ENCODE assay signal across 9 mouse cellular contexts in the genomic region with DNA sequence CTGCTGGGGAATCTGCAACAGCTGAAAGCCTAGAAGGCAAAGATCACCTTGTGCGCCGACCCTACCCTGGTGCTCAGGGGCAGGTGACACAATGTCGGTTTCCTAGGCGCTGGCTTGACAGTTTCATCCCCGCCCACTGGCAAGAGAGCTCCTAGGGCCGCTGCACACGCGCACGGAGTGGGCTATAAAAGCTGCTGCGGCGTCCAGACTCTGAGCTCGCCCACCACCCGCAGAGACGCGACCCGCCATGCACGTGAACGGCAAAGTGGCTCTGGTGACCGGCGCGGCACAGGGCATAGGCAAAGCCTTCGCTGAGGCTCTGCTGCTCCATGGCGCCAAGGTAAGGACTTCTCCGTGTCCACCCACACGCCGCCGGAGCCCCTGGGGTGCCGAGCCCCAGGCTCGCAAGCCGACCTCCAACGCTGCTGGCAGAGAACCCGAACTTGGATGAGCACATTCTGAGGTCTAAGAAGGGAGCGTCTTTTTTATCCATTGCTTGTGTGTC. TPM values are rescaled to one million over a fixed set of nuclear protein-coding genes. Genes with fewer than 3 reads are reported as not detected.
DNase-seq lines count a peak whose midpoint lies in the region; ATAC-seq and TF ChIP-seq lines count a peak whose summit lies in the region.
"Had no signal": no experiment of that assay in that cellular context is flagged by ENCODE, and none has a peak within 500 bp of the region (broad histone marks: within the 10 kb centered on the region; RNA-seq: fewer than 3 reads in every experiment).

Gene Hpgd (plus strand): TSS at position 213 of the 505 bp plus-strand sequence.

- peak; percentile 20 for DNase-seq in layer of hippocampus, adult 9-11 months
- DNase-seq in layer of hippocampus, adult 18-20 months (ENCODE audit: low spot score in 2 of 2), result no peak
- peak; percentile 75 to 79 for DNase-seq in lung, adult 18-20 months
- peak; percentile 66 to 67 for DNase-seq in urinary bladder, postnatal 4 days (ENCODE audit: low spot score in 2 of 2)

- H3K27me3 ChIP-seq in heart, embryonic 13.5 days (replicated peaks), result peaks cover 12% of the 10 kb centered on the region; the same call in 1 of the 2 replicates
- H3K27me3 ChIP-seq in kidney, embryonic 16.5 days (ENCODE audit: insufficient read depth, low read length), result no peaks in the 10 kb centered on the region; the same call in none of the 2 replicates
- peaks cover 4% of the 10 kb centered on the region; the same call in 1 of the 2 replicates for H3K27me3 ChIP-seq in neural tube, embryonic 14.5 days (ENCODE audit: control insufficient read depth, insufficient read depth, low read length)

- no peaks in the 10 kb centered on the region for H3K36me3 ChIP-seq in heart, embryonic 13.5 days
- H3K36me3 ChIP-seq in kidney, embryonic 16.5 days (ENCODE audit: insufficient read depth, low read length), result no peaks in the 10 kb centered on the region
- no peaks in the 10 kb centered on the region for H3K36me3 ChIP-seq in neural tube, embryonic 14.5 days (ENCODE audit: control insufficient read depth, insufficient read depth, low read length)

- H3K9ac ChIP-seq in heart, embryonic 13.5 days, result peak within 1 kb of the TSS; percentile 79
- H3K9ac ChIP-seq in kidney, embryonic 16.5 days (replicated peaks; ENCODE audit: low read length), result peak within 1 kb of the TSS; percentile 71
- peak within 1 kb of the TSS; percentile 21 for H3K9ac ChIP-seq in neural tube, embryonic 14.5 days (replicated peaks; ENCODE audit: low read depth, low read length)

- WGBS in heart, embryonic 13.5 days, result under 1% methylated on average over 33 of the region's 33 CpGs
- under 1% methylated on average over 33 of the region's 33 CpGs for WGBS in kidney, embryonic 16.5 days
- under 1% methylated on average over 33 of the region's 33 CpGs for WGBS in neural tube, embryonic 14.5 days

- peak within 1 kb of the TSS; percentile 86 for H3K4me2 ChIP-seq in heart, embryonic 13.5 days
- peak within 1 kb of the TSS; percentile 78 for H3K4me2 ChIP-seq in kidney, embryonic 16.5 days (replicated peaks; ENCODE audit: low read depth, low read length)
- peak within 1 kb of the TSS; percentile 89 for H3K4me2 ChIP-seq in neural tube, embryonic 14.5 days (ENCODE audit: low read depth, low read length)

- no peaks in the 10 kb centered on the region; the same call in 1 of the 2 replicates for H3K4me1 ChIP-seq in embryonic fibroblast, embryonic 13.5 days (ENCODE audit: control insufficient read depth, insufficient read depth, low read length)
- peaks cover 9% of the 10 kb centered on the region; the same call in 1 of the 2 replicates for H3K4me1 ChIP-seq in heart, embryonic 13.5 days
- peaks cover 15% of the 10 kb centered on the region; the same call in 1 of the 2 replicates for H3K4me1 ChIP-seq in kidney, embryonic 16.5 days (ENCODE audit: insufficient read depth, low read length)
- H3K4me1 ChIP-seq in neural tube, embryonic 14.5 days (ENCODE audit: control insufficient read depth, insufficient read depth, low read length), result 0 out of 2 replicates have a peak, but pooled peaks cover 7% of the 10 kb centered on the region

- TF ChIP-seq CTCF in embryonic fibroblast, embryonic 13.5 days (IDR thresholded peaks at IDR 0.05; ENCODE audit: borderline replicate concordance, insufficient read depth, low read length), result no peak

- H3K4me3 ChIP-seq in embryonic fibroblast, embryonic 13.5 days (ENCODE audit: insufficient read depth, low read length), result peak within 1 kb of the TSS; percentile 39
- peak within 1 kb of the TSS; percentile 63 for H3K4me3 ChIP-seq in heart, embryonic 13.5 days
- H3K4me3 ChIP-seq in kidney, embryonic 16.5 days (ENCODE audit: low read length), result peak within 1 kb of the TSS; percentile 65
- peak within 1 kb of the TSS; percentile 34 for H3K4me3 ChIP-seq in neural tube, embryonic 14.5 days (ENCODE audit: low read depth, low read length)

- H3K27ac ChIP-seq in embryonic fibroblast, embryonic 13.5 days (ENCODE audit: insufficient read depth, low read length), result no peak within 1 kb of the TSS
- no peak within 1 kb of the TSS for H3K27ac ChIP-seq in heart, embryonic 13.5 days (replicated peaks)
- 0 out of 2 replicates have a peak within 1 kb of the TSS, but pooled peaks have one; percentile 29 for H3K27ac ChIP-seq in kidney, embryonic 16.5 days (ENCODE audit: low read length)
- H3K27ac ChIP-seq in neural tube, embryonic 14.5 days (ENCODE audit: low read depth, low read length), result no peak within 1 kb of the TSS

- no peak for TF ChIP-seq POLR2A in embryonic fibroblast, embryonic 13.5 days (IDR thresholded peaks at IDR 0.05; ENCODE audit: low read depth, low read length)

- ATAC-seq in heart, embryonic 13.5 days (ENCODE audit: extremely low read depth, insufficient number of reproducible peaks, low FRiP score, low TSS enrichment), result peak; percentile 37; the same call in 1 of the 2 replicates
- peak; percentile 94 for ATAC-seq in kidney, embryonic 16.5 days (ENCODE audit: low FRiP score, low TSS enrichment)
- ATAC-seq in neural tube, embryonic 14.5 days (ENCODE audit: low read depth), result peak; percentile 80

- H3K9me3 ChIP-seq in heart, embryonic 13.5 days, result no peaks in the 10 kb centered on the region
- H3K9me3 ChIP-seq in kidney, embryonic 16.5 days (ENCODE audit: low read length), result no peaks in the 10 kb centered on the region
- H3K9me3 ChIP-seq in neural tube, embryonic 14.5 days (ENCODE audit: control insufficient read depth, low read length), result no peaks in the 10 kb centered on the region

RNA-seq across cellular contexts. Expression of gene Hpgd, which starts in this region (rescaled TPM):
- total RNA-seq in layer of hippocampus, adult 18-20 months (2021), result 1 to 10 TPM; 3.2 to 3.4 TPM
- 0.97 and 5.5 TPM in 2 replicates for polyA plus RNA-seq in embryonic fibroblast, embryonic 13.5 days (2011; ENCODE audit: insufficient read length, low read depth, missing spikeins)
- polyA plus RNA-seq in heart, embryonic 13.5 days (2015; fragmentation: Nextera tagmentation; extraction: Ambion mirVana), result 14.5 and 17.5 TPM in 2 replicates
- 22.5 and 26.2 TPM in 2 replicates for polyA plus RNA-seq in kidney, embryonic 16.5 days (2015; fragmentation: Nextera tagmentation; extraction: Ambion mirVana)
- 2.3 and 4.6 TPM in 2 replicates for polyA plus RNA-seq in neural tube, embryonic 14.5 days (2014; fragmentation: Nextera tagmentation; extraction: Ambion mirVana)
- total RNA-seq: MEL had no signal

Comparison
In these comparisons a context has a peak if more than half of its experiments do, and no peak if none do; other contexts are left out.
1. DNase-seq: peak in layer of hippocampus, adult 9-11 months (single experiment), lung, adult 18-20 months (2 of 2) and urinary bladder, postnatal 4 days (2 of 2); none in layer of hippocampus, adult 18-20 months (0 of 2).
2. ATAC-seq: peak in every context shown above with its lines; median percentile 94 in kidney, embryonic 16.5 days; 80 in neural tube, embryonic 14.5 days; 37 in heart, embryonic 13.5 days.
3. H3K9ac ChIP-seq: peak in every context shown above with its lines; median percentile 79 in heart, embryonic 13.5 days; 71 in kidney, embryonic 16.5 days; 21 in neural tube, embryonic 14.5 days.
4. Peak in every context shown above with its lines, with median percentiles within 50 percentile points of each other: H3K4me3 ChIP-seq and H3K4me2 ChIP-seq.